Mouse (Mus musculus) thymus, adult 2 months (tissue): ENCODE measurements around the gene Mgam.
"Not testable (repeated sequence)": the region's sequence is repeated elsewhere in the genome, so short reads cannot be mapped to it uniquely, and the experiment has no call there.

Experiments used
- CTCF ChIP-seq: fragments of 200-500 bp; IDR thresholded peaks from 2 replicates; pipeline ENCODE4 v1.5.1; 2012; ENCODE audit warnings: mild to moderate bottlenecking, control low read depth, low read length, moderate library complexity, borderline replicate concordance; ENCODE audit not compliant: control insufficient read depth, poor library complexity, insufficient read depth; ENCODE audit errors: extremely low read depth
- POLR2A ChIP-seq: fragments of 200-500 bp; IDR thresholded peaks from 2 replicates; pipeline ENCODE4 v1.6.1; 2012; ENCODE audit warnings: mild to moderate bottlenecking, low read length, control low read depth, moderate library complexity; ENCODE audit not compliant: control insufficient read depth, poor library complexity, insufficient read depth; ENCODE audit errors: extremely low read depth

DNA sequence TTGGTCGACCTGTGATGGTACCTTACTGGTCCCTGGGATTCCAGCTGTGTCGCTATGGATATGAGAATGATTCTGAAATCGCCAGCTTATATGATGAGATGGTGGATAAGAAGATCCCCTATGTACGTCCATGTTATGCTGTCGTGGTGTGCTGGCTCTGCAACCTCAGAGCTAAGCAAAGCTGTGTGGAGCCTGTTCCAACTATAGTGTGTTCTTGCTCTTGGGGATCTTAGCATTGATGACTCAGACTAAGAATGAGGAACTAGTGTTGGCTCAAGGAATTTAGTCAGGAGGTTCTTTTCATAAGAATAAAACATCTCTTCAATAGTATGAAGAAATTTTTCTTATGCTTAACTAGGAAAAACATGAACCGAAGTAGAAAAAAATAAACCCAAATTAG lies 120.4 kb downstream of the Mgam start:
- not testable (repeated sequence) for TF ChIP-seq CTCF, POLR2A
